Mouse (Mus musculus) 3134 (cell line): Measurements from ENCODE around the gene Fto.

ENCODE experiments used
- DNase-seq: peaks from one replicate; pipeline ENCODE4 v3.0.0-alpha.2; 2011; ENCODE audit warnings: low spot score; ENCODE audit not compliant: insufficient read length; ENCODE audit errors: extremely low read depth

The Fto gene

DNA sequence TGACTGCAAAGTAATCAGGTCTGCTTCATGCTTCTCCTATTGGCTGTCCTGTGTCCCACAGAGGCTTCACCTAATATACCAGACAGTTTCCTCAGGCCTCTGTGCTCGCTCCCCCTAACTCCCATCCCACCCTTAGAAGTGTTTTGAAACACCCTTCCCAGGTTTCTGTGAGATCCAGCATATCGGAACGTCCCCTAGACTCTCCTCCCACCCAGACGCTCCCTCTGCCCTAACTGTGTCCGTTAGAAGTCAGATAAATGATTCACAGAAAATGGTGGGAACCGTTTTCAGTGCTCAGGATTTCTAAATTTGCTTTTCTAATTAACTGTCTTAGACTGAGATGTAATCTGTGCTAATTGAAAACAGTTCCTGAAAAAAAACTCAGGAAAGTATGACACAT is 323.6 kb downstream of the Fto start:
- DNase-seq: no peak

- DNase-seq: no peak
Measured at GRCm38 (mm10) chr8:91637684-91638083, 324.4 kb downstream of the Fto start.

DNA sequence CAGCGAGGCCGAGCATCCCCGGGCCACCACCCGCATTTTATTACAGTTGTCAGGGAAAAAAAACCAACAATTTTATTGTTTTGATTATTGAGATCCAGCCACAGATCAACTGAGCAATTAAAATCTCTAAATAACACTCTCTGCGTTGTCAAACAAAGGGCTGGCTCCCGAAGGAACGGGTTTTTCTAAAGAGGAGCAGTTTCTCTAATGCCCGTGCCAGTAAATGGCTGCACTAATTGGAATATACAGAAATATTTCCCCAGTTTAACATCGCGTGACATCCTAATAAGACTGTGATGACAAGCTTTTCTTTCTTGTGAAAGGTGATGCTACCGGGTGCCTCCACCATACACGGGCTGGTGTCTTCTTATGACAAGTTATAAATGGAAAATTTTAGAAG is 324.9 kb downstream of the Fto start:
- DNase-seq: no peak

- no peak for DNase-seq
Measured at GRCm38 (mm10) chr8:91640471-91640870, 327.1 kb downstream of the Fto start.

GRCm38 (mm10) chr8:91645484-91645883 is 332.2 kb downstream of the Fto start:
- no peak for DNase-seq

- DNase-seq: no peak
Measured at GRCm38 (mm10) chr8:91647959-91648358, 334.6 kb downstream of the Fto start.

DNA sequence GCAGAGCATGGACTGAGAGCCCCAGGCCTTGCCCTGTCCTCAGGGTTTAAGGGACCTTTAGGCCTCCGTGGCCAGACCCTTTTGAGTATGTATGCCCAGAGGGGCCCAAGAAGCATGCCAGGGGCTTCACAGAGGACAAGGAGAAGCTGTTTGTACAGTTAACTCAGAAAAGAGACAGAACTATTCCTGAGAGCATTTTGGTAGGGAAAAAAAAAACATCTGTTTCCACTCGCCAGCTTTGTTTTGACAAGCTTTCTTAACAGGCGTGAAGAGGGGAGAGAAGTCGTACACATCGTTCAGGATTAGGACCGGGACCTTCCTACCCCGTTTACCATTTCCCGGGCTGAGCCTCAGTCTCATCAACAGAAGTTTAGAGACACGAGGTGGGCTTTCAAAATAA is 335.5 kb downstream of the Fto start:
- DNase-seq: no peak

GRCm38 (mm10) chr8:91653561-91653960 is 340.2 kb downstream of the Fto start:
- no peak for DNase-seq

GRCm38 (mm10) chr8:91657381-91657780 is 344.1 kb downstream of the Fto start:
- no peak for DNase-seq

DNA sequence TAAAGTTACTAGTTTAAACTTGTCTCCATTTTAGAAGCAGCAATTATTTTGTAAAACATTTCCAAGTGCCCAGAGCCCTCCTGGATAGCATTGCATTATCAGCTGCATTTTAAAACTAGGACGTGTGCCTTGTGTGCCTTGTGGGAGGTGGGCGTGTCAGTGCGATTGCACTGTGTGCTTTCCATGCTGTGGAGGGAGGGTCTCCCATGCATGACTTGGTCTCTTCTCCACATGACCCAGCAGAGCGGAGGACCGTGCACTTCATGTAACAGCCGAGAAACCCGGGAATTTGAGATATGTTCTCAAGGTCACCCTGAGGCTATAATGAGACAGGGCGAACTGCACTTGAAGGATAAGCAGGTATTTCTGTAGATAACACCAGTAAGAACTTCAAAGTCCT is 347.6 kb downstream of the Fto start:
- no peak for DNase-seq

DNA sequence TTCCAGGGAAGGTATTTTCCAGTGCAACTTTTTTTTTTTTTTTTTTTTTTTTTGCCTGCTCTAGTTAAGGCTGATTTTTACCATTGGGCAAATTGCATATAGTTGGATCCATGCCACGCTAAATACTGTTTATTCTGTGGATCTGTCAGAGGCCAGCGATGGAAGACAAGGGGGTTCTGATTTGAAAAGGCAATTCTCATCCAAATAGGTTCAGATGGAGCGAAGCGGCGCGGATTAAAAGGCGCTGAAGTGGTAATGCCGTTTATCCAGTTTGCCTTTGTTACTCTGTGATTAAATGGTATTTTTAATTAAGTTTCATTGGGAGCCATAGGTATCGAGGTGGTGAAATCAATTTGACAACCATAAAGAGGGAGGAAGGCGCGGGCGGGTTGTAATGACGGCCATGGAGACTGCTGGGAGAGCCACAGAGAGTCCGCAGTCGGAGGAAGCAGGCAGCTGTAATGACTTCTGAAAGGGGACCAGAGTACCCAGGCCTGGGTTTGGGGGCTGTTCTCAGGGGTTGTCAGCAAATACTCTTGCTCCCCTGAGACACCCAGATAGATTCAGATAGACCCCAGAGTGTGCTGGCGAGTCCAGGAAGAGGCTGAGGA is 356.2 kb downstream of the Fto start:
- DNase-seq: no peak

GRCm38 (mm10) chr8:91676928-91677327 is 363.6 kb downstream of the Fto start:
- no peak for DNase-seq

GRCm38 (mm10) chr8:91679451-91679850 is 366.1 kb downstream of the Fto start:
- no peak for DNase-seq

GRCm38 (mm10) chr8:91680125-91680524 is 366.8 kb downstream of the Fto start:
- DNase-seq: no peak

DNA sequence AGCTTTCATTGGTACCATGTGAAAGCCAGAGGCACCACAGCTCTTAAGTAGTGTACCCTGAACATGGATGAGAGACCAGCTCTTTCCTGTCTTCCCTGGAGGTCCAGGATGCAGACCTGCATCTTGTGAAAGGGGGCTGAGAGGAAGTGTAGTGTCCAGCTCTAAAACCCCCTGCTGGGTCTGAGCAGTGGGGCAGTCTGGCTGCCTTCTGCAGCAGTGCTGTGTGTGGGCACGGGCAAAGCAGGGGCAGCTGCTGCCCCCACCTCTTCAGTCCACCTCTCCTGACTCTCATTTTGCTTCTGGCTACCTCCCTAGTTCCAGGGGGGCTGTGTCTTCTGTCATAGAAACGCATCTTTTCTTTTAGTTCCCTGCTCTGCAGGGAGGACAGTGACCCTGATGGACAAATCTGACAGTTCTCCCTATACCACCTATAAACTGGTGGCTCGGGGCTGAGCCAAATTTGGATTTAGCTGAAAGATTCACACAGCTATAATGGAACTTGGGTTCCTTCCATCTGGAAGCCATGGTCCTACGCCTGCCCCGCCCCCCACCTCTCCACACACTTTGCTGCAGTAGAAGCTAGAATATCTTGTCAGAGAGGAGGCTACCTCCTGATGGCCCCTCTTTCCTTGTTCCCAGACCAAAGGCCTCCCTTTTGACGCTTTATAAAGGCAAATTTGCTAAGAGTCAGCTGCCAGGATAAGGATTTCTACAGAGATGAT is 371.4 kb downstream of the Fto start:
- no peak for DNase-seq

DNA sequence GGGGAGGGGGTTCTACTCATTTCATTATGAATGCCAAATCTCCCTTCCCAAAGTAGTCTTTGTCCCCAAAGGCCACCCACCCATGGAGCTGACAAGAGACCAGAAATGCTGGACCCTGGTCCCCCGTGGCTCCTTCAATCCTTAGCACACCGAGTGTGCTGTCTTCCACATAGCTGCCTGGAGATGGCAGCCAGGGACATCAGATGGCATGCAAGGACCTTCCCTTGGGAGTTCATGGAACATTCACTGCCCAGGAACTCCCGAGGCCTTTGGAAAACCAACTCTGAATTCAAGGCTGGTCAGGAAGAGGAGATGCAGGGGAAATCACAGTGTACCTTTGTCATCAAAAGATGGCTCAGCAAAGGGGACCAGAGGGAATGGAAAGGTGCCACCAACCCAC is 372.1 kb downstream of the Fto start:
- DNase-seq: no peak

- no peak for DNase-seq
Measured at GRCm38 (mm10) chr8:91692056-91692721, 378.9 kb downstream of the Fto start.

DNA sequence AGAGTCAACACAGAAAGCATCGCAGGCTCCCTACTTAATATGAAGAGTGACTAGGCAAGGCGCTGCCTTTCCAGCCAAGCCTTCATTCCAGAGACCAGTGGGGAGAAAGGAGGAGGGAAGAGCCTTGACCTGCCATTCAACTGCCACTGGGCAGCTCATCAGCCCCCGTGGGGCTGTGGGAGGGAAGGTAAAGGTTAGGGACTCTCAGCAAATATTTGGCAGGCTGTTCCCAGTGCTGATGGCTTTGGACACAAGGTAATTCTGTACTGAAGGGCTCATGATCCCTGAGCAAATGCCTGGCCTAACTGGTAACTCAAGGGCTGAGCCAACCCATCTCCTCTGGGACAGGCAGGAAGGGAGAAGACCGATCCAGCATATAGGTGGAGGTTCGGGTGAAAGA is 393.2 kb downstream of the Fto start:
- no peak for DNase-seq

DNA sequence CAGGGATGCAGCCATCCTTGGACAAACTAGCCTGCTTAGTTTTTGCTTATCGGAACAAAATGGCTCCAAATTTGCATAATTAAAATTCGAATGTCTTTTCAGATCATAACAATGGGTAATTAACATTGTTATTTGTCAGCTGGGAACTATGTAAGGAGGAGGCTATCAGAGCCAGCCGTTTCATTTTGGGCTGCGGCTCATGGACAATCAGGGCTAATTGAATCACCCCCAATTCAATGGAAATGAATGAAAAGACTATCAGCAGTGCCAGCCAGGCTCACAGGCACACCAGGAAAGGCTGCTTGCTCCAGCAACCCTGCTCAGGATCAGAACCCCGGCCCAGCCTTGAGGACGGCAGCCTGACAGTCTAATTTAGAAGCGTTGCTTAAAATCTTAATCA is 395.3 kb downstream of the Fto start:
- DNase-seq: no peak

- no peak for DNase-seq
Measured at GRCm38 (mm10) chr8:91709768-91710167, 396.4 kb downstream of the Fto start.

DNA sequence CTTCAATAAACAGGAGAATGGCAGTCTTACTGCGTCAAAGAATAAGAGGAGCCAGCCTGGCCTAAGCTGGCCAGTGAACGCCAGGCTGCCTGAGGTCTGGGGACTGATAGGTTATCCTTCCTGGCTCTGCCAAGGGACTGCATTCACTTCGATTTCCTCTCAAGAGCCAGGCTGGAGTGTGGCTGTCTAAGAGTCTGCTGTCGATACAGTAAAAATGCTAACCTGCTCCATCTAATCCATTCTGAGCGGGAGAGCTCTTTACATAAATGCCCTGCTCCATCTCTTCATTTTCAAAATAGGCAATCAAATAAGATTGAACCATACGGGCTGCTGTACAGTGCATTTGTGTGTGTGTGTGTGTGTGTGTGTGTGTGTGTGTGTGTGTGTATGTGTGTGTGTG is 397.9 kb downstream of the Fto start:
- DNase-seq: no peak

- DNase-seq: no peak
Measured at GRCm38 (mm10) chr8:91711981-91712598, 398.8 kb downstream of the Fto start.
